Mouse (Mus musculus) heart, embryonic 10.5 days (tissue): Measurements from ENCODE around the gene Vmn1r239-ps. TPM values are rescaled to one million over a fixed set of nuclear protein-coding genes. Genes with fewer than 3 reads are reported as not detected.
"Not testable (repeated sequence)": the region's sequence is repeated elsewhere in the genome, so short reads cannot be mapped to it uniquely, and the experiment has no call there.

Experiments used
- DNase-seq: peaks from one replicate; pipeline ENCODE4 v3.0.0-alpha.2; 2017; ENCODE audit warnings: low spot score
- H3K27ac ChIP-seq: fragments of 300-500 bp; sonication (generic); 2 replicates; pipeline ENCODE4 v1.5.1; 2016; ENCODE audit warnings: mild to moderate bottlenecking
- H3K27me3 ChIP-seq: fragments of 300-500 bp; sonication (generic); 2 replicates; pipeline ENCODE4 v1.6.1; 2016; ENCODE audit warnings: mild to moderate bottlenecking; ENCODE audit not compliant: poor library complexity, insufficient read depth, severe bottlenecking
- H3K36me3 ChIP-seq: fragments of 300-500 bp; sonication (generic); 2 replicates; pipeline ENCODE4 v1.6.1; 2016; ENCODE audit warnings: mild to moderate bottlenecking, moderate library complexity
- H3K4me1 ChIP-seq: fragments of 300-500 bp; sonication (generic); 2 replicates; pipeline ENCODE4 v1.6.1; 2016; ENCODE audit warnings: mild to moderate bottlenecking
- H3K4me3 ChIP-seq: fragments of 300-500 bp; sonication (generic); 2 replicates; pipeline ENCODE4 v1.5.1; 2016; ENCODE audit warnings: mild to moderate bottlenecking, moderate library complexity
- H3K9me3 ChIP-seq: fragments of 300-500 bp; sonication (generic); 2 replicates; pipeline ENCODE4 v1.6.1; 2016; ENCODE audit warnings: mild to moderate bottlenecking, moderate library complexity
- WGBS: fragments of 180-500 bp; shearing (Covaris S2); methylation state at CpG from one replicate; pipeline ENCODE4 v1.1.7; 2016; 5-methylcytosine and 5-hydroxymethylcytosine counted together
- polyA plus RNA-seq: library from polyadenylated mRNA; unstranded; fragments of >200 nt; fragmentation: Nextera tagmentation; extraction: Ambion mirVana; gene quantifications from 2 replicates; pipeline ENCODE4 v1.2.1, GENCODE M21; 2016

The Vmn1r239-ps gene
- not detected in 2 replicates for polyA plus RNA-seq

- DNase-seq: not testable (repeated sequence)
- 83% methylated on average over 1 of the region's 1 CpGs for WGBS
Observed at GRCm38 (mm10) chrX:147453610-147454009, at the start of gene Vmn1r239-ps. Vmn1r239-ps (minus strand) TSS chrX:147453710.

GRCm38 (mm10) chrX:147489551-147489950, 36.0 kb upstream of the Vmn1r239-ps start:
- no peak for DNase-seq
- 76% methylated on average over 2 of the region's 2 CpGs for WGBS
- H3K4me1 ChIP-seq: no peaks in the 10 kb centered on the region
- H3K27ac ChIP-seq: no peak overlapping the region
- H3K27me3 ChIP-seq: no peaks in the 10 kb centered on the region
- no peaks in the 10 kb centered on the region for H3K36me3 ChIP-seq
- no peak overlapping the region for H3K4me3 ChIP-seq
- H3K9me3 ChIP-seq: no peaks in the 10 kb centered on the region

More at GRCm38 (mm10) chrX:147453610-147454009, at the start of gene Vmn1r239-ps:
- not testable (repeated sequence) for H3K36me3 ChIP-seq, H3K4me3 ChIP-seq, H3K9me3 ChIP-seq, H3K27me3 ChIP-seq, H3K4me1 ChIP-seq, H3K27ac ChIP-seq

GRCm38 (mm10) chrX:147443386-147443785, 10.1 kb downstream of the Vmn1r239-ps start:
- no peaks in the 10 kb centered on the region for H3K4me1 ChIP-seq
- DNase-seq: no peak
- H3K9me3 ChIP-seq: no peaks in the 10 kb centered on the region
- no peak overlapping the region for H3K27ac ChIP-seq
- H3K36me3 ChIP-seq: no peaks in the 10 kb centered on the region
- H3K27me3 ChIP-seq: no peaks in the 10 kb centered on the region
- H3K4me3 ChIP-seq: no peak overlapping the region
- WGBS: 85% methylated on average over 4 of the region's 4 CpGs

- H3K36me3 ChIP-seq: no peaks in the 10 kb centered on the region
- no peak overlapping the region for H3K4me3 ChIP-seq
- H3K27ac ChIP-seq: no peak overlapping the region
- H3K27me3 ChIP-seq: no peaks in the 10 kb centered on the region
- no peaks in the 10 kb centered on the region for H3K4me1 ChIP-seq
- DNase-seq: no peak
- WGBS: 80% methylated on average over 2 of the region's 2 CpGs
- H3K9me3 ChIP-seq: no peaks in the 10 kb centered on the region
Observed at GRCm38 (mm10) chrX:147435400-147435799, 18.1 kb downstream of the Vmn1r239-ps start.

GRCm38 (mm10) chrX:147429753-147430152, 23.8 kb downstream of the Vmn1r239-ps start:
- WGBS: 61% methylated on average over 1 of the region's 1 CpGs
- Histone ChIP-seq H3K36me3 (no peaks in the 10 kb centered on the region), H3K27me3 (no peaks in the 10 kb centered on the region), H3K4me1 (no peaks in the 10 kb centered on the region), H3K4me3 (no peak overlapping the region), H3K9me3 (no peaks in the 10 kb centered on the region), H3K27ac (no peak overlapping the region)
- DNase-seq: no peak

GRCm38 (mm10) chrX:147429129-147429528, 24.4 kb downstream of the Vmn1r239-ps start, which contains the start of gene Il13ra2:
Il13ra2 (minus strand) TSS chrX:147429192.
- WGBS: 53% methylated on average over 1 of the region's 1 CpGs
- H3K4me3 ChIP-seq: no peak within 1 kb of the TSS

More at GRCm38 (mm10) chrX:147429129-147429528, 24.4 kb downstream of the Vmn1r239-ps start, which contains the start of gene Il13ra2:
- Histone ChIP-seq H3K27me3 (no peaks in the 10 kb centered on the region), H3K27ac (no peak within 1 kb of the TSS), H3K36me3 (no peaks in the 10 kb centered on the region), H3K4me1 (no peaks in the 10 kb centered on the region), H3K9me3 (no peaks in the 10 kb centered on the region)
- no peak for DNase-seq

Other genes starting within 250 kb of the Vmn1r239-ps start
- not detected in 2 replicates for gene Il13ra2, start 24.5 kb downstream of the Vmn1r239-ps start, polyA plus RNA-seq
- 3.2 and 4.7 TPM in 2 replicates for gene Lrch2, start 100.4 kb upstream of the Vmn1r239-ps start, polyA plus RNA-seq